Mouse (Mus musculus) lung, postnatal 0 days (tissue): Measurements from ENCODE around the gene Srebf1. TPM values are rescaled to one million over a fixed set of nuclear protein-coding genes. Genes with fewer than 3 reads are reported as not detected.

Experiments
- ATAC-seq: fragments of 200-750 bp; cut with Nextera tagmentation; 2 replicates; pipeline ENCODE4 v1.8.0; 2017; ENCODE audit warnings: moderate library complexity
- DNase-seq: peaks from one replicate; pipeline ENCODE4 v3.0.0-alpha.2; 2016; ENCODE audit warnings: low spot score
- H3K27ac ChIP-seq: fragments of 300-500 bp; sonication (generic); 2 replicates; pipeline ENCODE4 v1.5.1; 2014; ENCODE audit warnings: antibody characterized with exemption, mild to moderate bottlenecking, low read length, mixed read lengths
- H3K27me3 ChIP-seq: fragments of 300-500 bp; sonication (generic); replicated peaks from 2 replicates; pipeline ENCODE4 v1.6.1; 2014; ENCODE audit warnings: low read length, mixed read lengths; ENCODE audit not compliant: insufficient read depth
- H3K36me3 ChIP-seq: fragments of 300-500 bp; sonication (generic); 2 replicates; pipeline ENCODE4 v1.6.1; 2014; ENCODE audit warnings: low read length, mixed read lengths; ENCODE audit not compliant: insufficient read depth
- H3K4me1 ChIP-seq: fragments of 300-500 bp; sonication (generic); 2 replicates; pipeline ENCODE4 v1.6.1; 2014; ENCODE audit warnings: antibody characterized with exemption, low read depth, low read length, mixed read lengths; ENCODE audit not compliant: insufficient read depth
- H3K4me2 ChIP-seq: fragments of 300-500 bp; sonication (generic); replicated peaks from 2 replicates; pipeline ENCODE4 v1.6.1; 2014; ENCODE audit warnings: low read depth, mild to moderate bottlenecking, low read length, moderate library complexity, mixed read lengths
- H3K4me3 ChIP-seq: fragments of 300-500 bp; sonication (generic); 2 replicates; pipeline ENCODE4 v1.5.1; 2014; ENCODE audit warnings: low read depth, low read length
- H3K9ac ChIP-seq: fragments of 300-500 bp; sonication (generic); replicated peaks from 2 replicates; pipeline ENCODE4 v1.6.1; 2014; ENCODE audit warnings: low read depth, mild to moderate bottlenecking
- H3K9me3 ChIP-seq: fragments of 300-500 bp; sonication (generic); 2 replicates; pipeline ENCODE4 v1.6.1; 2016; ENCODE audit warnings: low read length, mixed read lengths
- CTCF ChIP-seq: IDR thresholded peaks from 2 replicates; pipeline ENCODE4 v1.5.1; 2016; ENCODE audit warnings: antibody characterized with exemption, mild to moderate bottlenecking
- EP300 ChIP-seq: IDR thresholded peaks from 2 replicates; pipeline ENCODE4 v1.6.1; 2016; ENCODE audit warnings: antibody characterized with exemption, mild to moderate bottlenecking, control low read depth
- WGBS: fragments of 180-500 bp; shearing (Covaris S2); extraction: QIAGEN DNeasy Blood & Tissue Kit; methylation state at CpG from one replicate; pipeline ENCODE4 v1.1.7; 2014; 5-methylcytosine and 5-hydroxymethylcytosine counted together
- polyA plus RNA-seq: library from polyadenylated mRNA; unstranded; fragments of >200 nt; fragmentation: Nextera tagmentation; extraction: Ambion mirVana; gene quantifications from 2 replicates; pipeline ENCODE4 v1.2.1, GENCODE M21; 2015

Srebf1 gene
- polyA plus RNA-seq, 1 experiment from 2014 or later = 70.1 TPM

DNA sequence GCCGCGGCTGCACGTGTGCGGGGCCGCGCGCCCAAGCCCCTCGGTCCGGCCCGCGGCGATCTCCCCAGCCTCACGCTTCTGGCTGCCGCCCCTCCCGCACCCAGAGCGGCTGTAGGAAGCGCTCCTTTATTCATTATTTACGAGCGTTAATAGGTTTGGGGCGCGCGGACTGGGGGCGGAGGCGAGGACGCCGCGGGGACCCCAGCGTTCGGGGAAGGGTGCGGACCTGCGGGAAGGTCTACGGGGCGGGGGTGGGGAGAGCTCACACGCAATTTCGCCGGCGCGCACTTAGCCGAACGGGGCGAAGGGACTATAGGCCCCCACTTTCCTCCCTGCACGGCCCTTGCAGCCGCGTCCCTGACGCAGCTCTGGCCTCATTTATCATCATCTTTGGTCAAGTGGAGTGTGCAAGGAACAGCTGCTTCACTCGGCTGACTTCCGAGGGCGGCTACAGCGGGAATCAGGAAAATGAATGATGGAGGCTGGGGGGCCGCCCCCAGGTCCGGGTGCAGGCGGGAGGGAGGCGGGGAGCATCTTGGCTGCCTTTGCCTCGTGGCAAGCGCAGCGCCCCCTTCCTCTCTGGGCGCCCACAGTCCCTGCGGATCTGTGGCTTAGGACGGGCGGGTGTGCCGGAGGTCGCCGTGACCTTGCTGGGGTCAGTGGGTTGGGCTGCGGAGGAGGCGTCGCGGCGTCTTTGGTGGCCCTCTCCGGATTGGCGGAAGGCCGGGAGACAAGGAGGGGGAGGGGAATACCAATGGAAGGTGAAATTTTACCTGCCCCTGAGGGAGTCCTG, 46.0 kb downstream of the Srebf1 start:
- Histone ChIP-seq H3K4me1 (peaks cover 25% of the 10 kb centered on the region), H3K4me2 (peak overlapping the region; percentile 100), H3K27ac (peak overlapping the region; percentile 62), H3K9ac (peak overlapping the region; percentile 35), H3K9me3 (no peaks in the 10 kb centered on the region), H3K27me3 (no peaks in the 10 kb centered on the region), H3K36me3 (no peaks in the 10 kb centered on the region), H3K4me3 (peak overlapping the region; percentile 49)
- ATAC-seq (peak; percentile 36), DNase-seq (peak; percentile 74)
- peak; percentile 55 for TF ChIP-seq CTCF
- TF ChIP-seq EP300 = no peak
- WGBS = 2% methylated on average over 54 of the region's 71 CpGs

DNA sequence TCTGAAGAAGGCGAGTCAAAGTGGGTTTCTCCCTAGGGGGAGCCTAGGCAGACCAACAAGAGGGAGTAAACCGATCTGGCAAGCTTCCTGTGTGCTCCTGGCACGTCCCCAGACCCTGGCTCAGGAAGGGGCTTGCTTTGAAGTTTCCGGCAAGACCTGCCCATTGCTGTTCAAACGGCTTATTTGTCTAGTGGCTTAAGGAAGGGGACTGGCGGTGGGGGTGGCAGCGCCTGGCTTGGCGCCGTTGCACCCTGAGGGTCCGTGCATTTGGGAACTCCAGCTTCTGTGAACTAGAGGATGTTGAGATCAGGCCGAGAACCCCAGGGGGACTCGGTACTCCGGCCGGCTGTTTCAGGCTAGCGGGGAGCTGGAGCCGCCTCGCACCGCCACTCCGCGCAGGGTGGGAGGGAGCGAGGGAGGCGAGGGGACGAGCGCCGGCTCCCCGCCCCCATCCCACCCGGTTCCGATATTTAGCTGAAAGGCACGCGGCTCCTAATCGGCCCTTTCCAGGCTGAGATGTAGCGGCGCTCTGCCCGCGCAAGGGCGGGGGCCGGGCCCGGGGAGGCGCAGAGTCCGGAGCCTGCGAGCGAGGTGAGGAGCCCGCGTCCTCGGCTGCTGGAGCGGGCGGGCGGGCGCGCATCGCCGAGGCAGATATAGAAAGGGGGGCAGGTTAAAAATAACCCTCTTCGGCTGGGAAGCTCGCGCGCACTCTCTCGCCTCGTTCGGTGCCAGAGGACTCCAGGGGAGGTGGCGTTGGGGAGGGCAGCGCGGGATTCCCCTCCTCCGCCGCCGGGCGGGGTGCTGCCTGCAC, 46.8 kb downstream of the Srebf1 start:
- H3K27me3 ChIP-seq = no peaks in the 10 kb centered on the region
- ATAC-seq = peak; percentile 58
- WGBS = 1% methylated on average over 60 of the region's 66 CpGs
- peaks cover 25% of the 10 kb centered on the region for H3K4me1 ChIP-seq
- TF ChIP-seq EP300 = peak; percentile 38; the same call in 1 of the 2 replicates
- 0 out of 2 replicates have a peak, but pooled peaks have one; percentile 9 for TF ChIP-seq CTCF
- no peaks in the 10 kb centered on the region for H3K36me3 ChIP-seq
- peak overlapping the region; percentile 49 for H3K4me3 ChIP-seq
- H3K4me2 ChIP-seq = peak overlapping the region; percentile 100
- H3K9me3 ChIP-seq = no peaks in the 10 kb centered on the region
- peak overlapping the region; percentile 62 for H3K27ac ChIP-seq
- H3K9ac ChIP-seq = peak overlapping the region; percentile 35
- DNase-seq = peak; percentile 71

DNA sequence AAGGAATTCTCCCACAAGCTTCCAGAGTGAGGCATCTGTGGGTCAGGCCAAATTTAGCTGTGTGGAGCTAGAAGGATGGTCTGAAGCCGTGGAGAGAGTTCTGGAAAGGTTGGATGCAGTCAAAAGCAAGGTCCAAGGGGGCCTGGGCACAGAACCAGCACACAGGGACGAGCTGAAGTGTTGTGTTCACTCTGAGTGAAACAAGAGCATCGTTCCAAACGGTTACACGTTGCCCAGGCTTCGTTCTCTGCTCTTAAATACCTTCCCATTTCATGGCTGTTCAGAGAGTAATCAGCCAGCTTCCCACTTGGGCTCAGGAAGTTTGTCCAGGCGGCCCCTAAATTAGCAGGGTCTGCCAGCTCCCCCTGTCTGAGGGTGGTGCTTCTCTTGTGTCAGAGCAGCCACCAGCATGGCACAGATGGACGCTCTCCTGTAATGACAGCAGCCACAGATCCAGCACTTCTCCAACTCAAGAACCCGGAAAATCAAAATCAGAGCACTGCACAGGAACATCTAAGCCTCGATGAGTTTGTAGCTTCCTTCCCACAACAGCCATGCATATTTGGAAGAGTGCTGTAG, 48.7 kb downstream of the Srebf1 start:
- Histone ChIP-seq H3K27ac (no peak overlapping the region), H3K27me3 (no peaks in the 10 kb centered on the region), H3K4me1 (peaks cover 22% of the 10 kb centered on the region), H3K9ac (no peak overlapping the region), H3K9me3 (no peaks in the 10 kb centered on the region), H3K4me2 (no peak overlapping the region), H3K36me3 (no peaks in the 10 kb centered on the region), H3K4me3 (no peak overlapping the region)
- ATAC-seq (no peak), DNase-seq (no peak)
- 48% methylated on average over 10 of the region's 10 CpGs for WGBS
- TF ChIP-seq CTCF (no peak), EP300 (no peak; the same call in 1 of the 2 replicates)

DNA sequence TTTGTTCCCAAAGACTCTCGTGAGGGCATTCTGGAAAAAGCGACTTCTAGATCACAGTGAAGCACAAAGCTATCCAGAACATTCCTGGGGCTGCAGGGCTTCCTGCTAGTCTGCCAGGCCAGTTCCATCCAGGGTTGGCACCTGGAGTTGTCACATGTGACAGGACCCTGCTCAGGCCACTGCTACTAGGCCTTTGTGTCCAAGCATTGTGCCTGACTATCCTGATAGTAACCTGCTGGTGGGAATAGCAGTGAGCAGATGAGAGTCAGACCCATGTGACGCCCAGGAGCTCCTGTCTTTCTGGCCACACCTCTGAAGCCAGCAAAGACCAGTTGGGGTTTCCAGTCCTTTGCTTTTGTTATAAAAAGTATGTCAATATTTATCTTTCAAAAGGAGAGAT, 50.3 kb downstream of the Srebf1 start:
- Histone ChIP-seq H3K27me3 (no peaks in the 10 kb centered on the region), H3K4me1 (peaks cover 9% of the 10 kb centered on the region), H3K9me3 (no peaks in the 10 kb centered on the region), H3K4me3 (no peak overlapping the region), H3K4me2 (no peak overlapping the region), H3K9ac (no peak overlapping the region), H3K27ac (no peak overlapping the region; the same call in 1 of the 2 replicates), H3K36me3 (no peaks in the 10 kb centered on the region)
- WGBS = 66% methylated on average over 3 of the region's 3 CpGs
- no peak for DNase-seq
- ATAC-seq = no peak
- TF ChIP-seq EP300 = no peak
- no peak for TF ChIP-seq CTCF

DNA sequence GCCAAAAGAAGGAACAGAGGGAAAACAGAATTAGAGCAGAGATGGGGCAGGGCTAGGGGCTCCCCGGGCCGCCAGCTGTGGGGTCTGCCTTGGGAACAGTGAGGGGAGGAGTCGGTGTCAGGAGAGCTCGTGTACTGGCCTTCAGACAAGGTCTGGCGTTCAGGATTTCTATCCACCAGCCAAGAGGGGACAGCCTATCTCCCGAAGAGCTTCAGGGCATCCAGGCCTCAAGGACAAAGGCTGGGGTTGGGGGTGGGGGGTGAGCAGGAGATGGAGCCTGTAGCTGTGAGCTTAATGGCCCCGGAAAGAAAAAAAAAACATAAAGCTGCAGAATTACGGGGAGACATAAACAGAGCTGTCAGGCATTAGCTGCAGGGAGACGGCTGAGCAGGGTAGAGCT, 53.6 kb downstream of the Srebf1 start:
- no peak overlapping the region for H3K27ac ChIP-seq

DNA sequence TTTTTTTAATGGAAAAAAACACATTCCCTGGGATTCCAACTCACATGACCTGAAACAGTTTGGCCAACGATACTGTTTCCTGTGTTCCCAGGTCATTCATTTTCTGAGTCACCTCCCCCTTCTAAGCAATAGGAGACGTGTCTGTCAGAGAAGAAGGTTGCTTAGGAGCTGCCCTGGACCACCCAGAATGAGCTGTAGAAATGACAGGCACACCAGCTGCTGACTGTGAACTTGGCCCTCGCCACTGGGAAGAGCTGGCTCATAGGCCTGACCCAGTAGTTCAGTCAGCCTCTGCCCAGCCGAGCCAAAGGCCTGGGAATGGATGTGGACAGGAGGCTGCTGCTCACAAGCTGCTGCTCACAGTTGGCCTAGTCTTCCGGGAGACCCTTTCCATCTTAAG, 57.3 kb downstream of the Srebf1 start:
- DNase-seq (peak; percentile 82), ATAC-seq (peak; percentile 80)
- 34% methylated on average over 5 of the region's 5 CpGs for WGBS

More for the DNA sequence above, 53.6 kb downstream of the Srebf1 start:
- H3K36me3 ChIP-seq = no peaks in the 10 kb centered on the region
- H3K9ac ChIP-seq = no peak overlapping the region
- DNase-seq (no peak), ATAC-seq (no peak)
- H3K9me3 ChIP-seq = no peaks in the 10 kb centered on the region
- no peak overlapping the region for H3K4me3 ChIP-seq
- TF ChIP-seq CTCF (no peak), EP300 (no peak)
- 31% methylated on average over 9 of the region's 9 CpGs for WGBS
- peaks cover 5% of the 10 kb centered on the region for H3K4me1 ChIP-seq
- no peak overlapping the region for H3K4me2 ChIP-seq
- no peaks in the 10 kb centered on the region for H3K27me3 ChIP-seq

More for the DNA sequence above, 57.3 kb downstream of the Srebf1 start:
- no peaks in the 10 kb centered on the region for H3K9me3 ChIP-seq
- H3K4me3 ChIP-seq = no peak overlapping the region
- no peak overlapping the region for H3K9ac ChIP-seq
- no peak overlapping the region for H3K4me2 ChIP-seq
- H3K27me3 ChIP-seq = no peaks in the 10 kb centered on the region
- no peak for TF ChIP-seq CTCF
- 0 out of 2 replicates have a peak, but pooled peaks have one; percentile 16 for TF ChIP-seq EP300
- no peaks in the 10 kb centered on the region for H3K36me3 ChIP-seq
- H3K4me1 ChIP-seq = peaks cover 14% of the 10 kb centered on the region
- H3K27ac ChIP-seq = no peak overlapping the region
